Mouse (Mus musculus): ENCODE measurements around the gene Drp2.

GRCm38 (mm10) chrX:134420097-134420496 is 15.7 kb downstream of the Drp2 start:
- TF ChIP-seq CTCF (IDR thresholded peaks at IDR 0.05; ENCODE audit: low read depth, low read length), result no peak
- no peak for TF ChIP-seq POLR2A (IDR thresholded peaks at IDR 0.05; ENCODE audit: insufficient read depth, low read length)
- TF ChIP-seq EP300 (IDR thresholded peaks at IDR 0.05; ENCODE audit: insufficient read depth, low read depth, low read length), result no peak
